In genomic region chr1:106186062-106186461, GRCm38 (mm10) we compare ENCODE assay signal across 17 mouse cellular contexts.
"Had no signal": no experiment of that assay in that cellular context is flagged by ENCODE, and none has a peak within 500 bp of the region (broad histone marks: within the 10 kb centered on the region; RNA-seq: fewer than 3 reads in every experiment).

No protein-coding gene starts in this region.

- H3K9me3 ChIP-seq: liver, embryonic 12.5 days; liver, embryonic 15.5 days; lung, embryonic 15.5 days; megakaryocyte, embryonic 14.5 days; midbrain, embryonic 10.5 days; midbrain, embryonic 15.5 days; neural tube, embryonic 12.5 days; neural tube, embryonic 15.5 days had no signal

- ATAC-seq: liver, embryonic 12.5 days; midbrain, embryonic 15.5 days had no signal

- H3K4me2 ChIP-seq: liver, embryonic 12.5 days; liver, embryonic 15.5 days; lung, embryonic 15.5 days; midbrain, embryonic 15.5 days; neural tube, embryonic 12.5 days; neural tube, embryonic 15.5 days had no signal

- H3K36me3 ChIP-seq: liver, embryonic 12.5 days; liver, embryonic 15.5 days; lung, embryonic 15.5 days; midbrain, embryonic 10.5 days; midbrain, embryonic 15.5 days; neural tube, embryonic 12.5 days; neural tube, embryonic 15.5 days had no signal

- H3K4me3 ChIP-seq: liver, embryonic 12.5 days; liver, embryonic 15.5 days; lung, embryonic 15.5 days; megakaryocyte, embryonic 14.5 days; midbrain, embryonic 10.5 days; midbrain, embryonic 15.5 days; neural tube, embryonic 12.5 days; neural tube, embryonic 15.5 days had no signal

- H3K4me1 ChIP-seq: liver, embryonic 12.5 days; liver, embryonic 15.5 days; lung, embryonic 15.5 days; neural tube, embryonic 12.5 days had no signal

- H3K27ac ChIP-seq: kidney, postnatal 0 days; liver, embryonic 12.5 days; liver, embryonic 15.5 days; lung, embryonic 15.5 days; midbrain, embryonic 10.5 days; midbrain, embryonic 15.5 days; neural tube, embryonic 12.5 days; neural tube, embryonic 15.5 days had no signal

- H3K9ac ChIP-seq: liver, embryonic 12.5 days; liver, embryonic 15.5 days; lung, embryonic 15.5 days; midbrain, embryonic 15.5 days; neural tube, embryonic 12.5 days; neural tube, embryonic 15.5 days had no signal

- H3K27me3 ChIP-seq: liver, embryonic 12.5 days; liver, embryonic 15.5 days; lung, embryonic 15.5 days; megakaryocyte, embryonic 14.5 days; midbrain, embryonic 15.5 days; neural tube, embryonic 12.5 days; neural tube, embryonic 15.5 days had no signal

- DNase-seq: kidney, adult 2 months; kidney, postnatal 25 days; liver; lung, adult 18-20 months; lung, postnatal 10 days; lung, postnatal 36 days; thymus, adult 18-20 months; thymus, postnatal 36 days had no signal
